Mouse (Mus musculus) liver, adult 2 months (tissue): Measurements from ENCODE around the gene Itga2b. TPM values are rescaled to one million over a fixed set of nuclear protein-coding genes. Genes with fewer than 3 reads are reported as not detected.

Experiments
- DNase-seq: peaks from one replicate; pipeline ENCODE4 v3.0.0-alpha.2; 2011; ENCODE audit warnings: low read depth, low spot score; ENCODE audit errors: extremely low read depth
- H3K27ac ChIP-seq: fragments of 200-500 bp; replicated peaks from 2 replicates; pipeline ENCODE4 v1.5.1; 2012; ENCODE audit warnings: low read depth, mild to moderate bottlenecking, control low read depth, inconsistent platforms, low read length; ENCODE audit not compliant: insufficient read depth
- H3K27me3 ChIP-seq: fragments of 200-500 bp; 2 replicates; pipeline ENCODE4 v1.6.1; 2012; ENCODE audit warnings: mild to moderate bottlenecking, moderate library complexity, low read length, inconsistent platforms; ENCODE audit not compliant: control insufficient read depth, insufficient read depth
- H3K36me3 ChIP-seq: fragments of 200-500 bp; 2 replicates; pipeline ENCODE4 v1.6.1; 2012; ENCODE audit warnings: low read length, inconsistent platforms; ENCODE audit not compliant: control insufficient read depth, insufficient read depth
- H3K4me1 ChIP-seq: fragments of 200-500 bp; 2 replicates; pipeline ENCODE4 v1.6.1; 2011; ENCODE audit warnings: low read length; ENCODE audit not compliant: control insufficient read depth, insufficient read depth
- H3K4me3 ChIP-seq: fragments of 200-500 bp; 2 replicates; pipeline ENCODE4 v1.5.1; 2011; ENCODE audit warnings: low read depth, mild to moderate bottlenecking, control low read depth, low read length, moderate library complexity; ENCODE audit not compliant: insufficient read depth
- H3K79me2 ChIP-seq: fragments of 200-500 bp; 2 replicates; pipeline ENCODE4 v1.6.1; 2012; ENCODE audit warnings: inconsistent platforms, mild to moderate bottlenecking, low read length, moderate library complexity; ENCODE audit not compliant: control insufficient read depth, insufficient read depth
- H3K9ac ChIP-seq: fragments of 200-500 bp; 2 replicates; pipeline ENCODE4 v1.6.1; 2012; ENCODE audit warnings: low read depth, mild to moderate bottlenecking, control low read depth, inconsistent platforms, low read length
- CTCF ChIP-seq: fragments of 200-500 bp; IDR thresholded peaks from 2 replicates; pipeline ENCODE4 v1.5.1; 2011; ENCODE audit warnings: low read depth, low read length, control low read depth
- POLR2A ChIP-seq: fragments of 200-500 bp; IDR thresholded peaks from 2 replicates; pipeline ENCODE4 v1.6.1; 2011; ENCODE audit warnings: low read length, control low read depth; ENCODE audit not compliant: insufficient read depth; ENCODE audit errors: extremely low read depth
- WGBS: fragments of 180-500 bp; shearing (Covaris S2); methylation state at CpG from one replicate; pipeline ENCODE4 v1.1.7; 2018; 5-methylcytosine and 5-hydroxymethylcytosine counted together
- polyA plus RNA-seq: library from polyadenylated mRNA; depleted of rRNA; stranded (reverse); fragments of >200 nt; gene quantifications from 2 replicates; pipeline ENCODE4 v1.2.3, GENCODE M21; 2012
- total RNA-seq: library from RNA; depleted of rRNA; stranded (reverse); fragments of >200 nt; gene quantifications from 2 replicates; pipeline ENCODE4 v1.2.3, GENCODE M21; 2014

The Itga2b gene
- total and polyA plus RNA-seq, 2 experiments = 1.6 to 7.1 TPM

DNA sequence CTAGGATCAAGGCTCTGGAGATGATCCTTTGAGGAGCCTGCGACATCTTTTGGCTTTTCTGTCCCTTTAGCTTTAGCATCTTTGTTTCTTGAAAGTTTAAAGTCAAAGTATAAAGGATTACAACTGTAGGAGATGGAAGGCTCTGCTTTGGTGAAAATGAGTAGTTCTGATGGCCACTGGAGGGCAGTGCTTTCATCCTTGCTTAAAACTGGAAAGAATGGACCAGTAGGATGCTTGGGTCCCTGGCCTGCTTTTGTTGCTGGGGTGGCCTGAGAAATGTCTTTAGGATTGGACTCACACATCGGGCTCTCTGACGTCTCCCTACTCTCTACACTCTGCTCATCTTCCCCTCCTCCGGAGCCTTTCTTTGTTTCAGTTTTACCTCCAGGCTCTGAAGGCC lies 11.0 kb upstream of the Itga2b start:
- no peak overlapping the region for H3K9ac ChIP-seq
- no peak overlapping the region for H3K4me3 ChIP-seq
- TF ChIP-seq CTCF = no peak
- no peak overlapping the region for H3K27ac ChIP-seq
- 97% methylated on average over 4 of the region's 4 CpGs for WGBS
- no peaks in the 10 kb centered on the region for H3K79me2 ChIP-seq
- no peaks in the 10 kb centered on the region for H3K4me1 ChIP-seq
- no peaks in the 10 kb centered on the region for H3K27me3 ChIP-seq
- H3K36me3 ChIP-seq = peaks cover 36% of the 10 kb centered on the region
- DNase-seq = no peak

DNA sequence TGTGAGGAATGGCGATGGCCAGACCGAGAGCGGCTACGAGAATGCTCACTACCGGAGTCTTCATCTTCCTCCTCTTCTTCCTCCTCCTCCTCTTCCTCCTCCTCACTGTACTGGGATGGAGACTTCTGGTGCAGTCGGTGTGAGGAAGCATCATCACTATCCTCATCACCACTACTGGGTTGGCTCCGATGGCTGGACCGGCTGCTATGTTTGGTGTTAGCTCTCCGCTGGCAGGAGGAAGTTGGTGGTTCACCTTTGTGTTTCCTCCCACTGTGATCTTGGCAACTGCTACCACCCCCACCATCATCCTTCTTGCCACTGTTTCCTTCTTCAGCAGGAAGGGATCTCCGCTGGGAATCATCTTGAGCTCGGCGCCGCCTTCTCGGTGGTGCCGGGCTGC lies 10.2 kb upstream of the Itga2b start:
- Histone ChIP-seq H3K27me3 (no peaks in the 10 kb centered on the region), H3K36me3 (peaks cover 32% of the 10 kb centered on the region), H3K9ac (no peak overlapping the region), H3K4me3 (no peak overlapping the region), H3K79me2 (no peaks in the 10 kb centered on the region), H3K27ac (no peak overlapping the region), H3K4me1 (no peaks in the 10 kb centered on the region)
- TF ChIP-seq CTCF (no peak), POLR2A (no peak)
- no peak for DNase-seq
- WGBS = 96% methylated on average over 15 of the region's 15 CpGs

DNA sequence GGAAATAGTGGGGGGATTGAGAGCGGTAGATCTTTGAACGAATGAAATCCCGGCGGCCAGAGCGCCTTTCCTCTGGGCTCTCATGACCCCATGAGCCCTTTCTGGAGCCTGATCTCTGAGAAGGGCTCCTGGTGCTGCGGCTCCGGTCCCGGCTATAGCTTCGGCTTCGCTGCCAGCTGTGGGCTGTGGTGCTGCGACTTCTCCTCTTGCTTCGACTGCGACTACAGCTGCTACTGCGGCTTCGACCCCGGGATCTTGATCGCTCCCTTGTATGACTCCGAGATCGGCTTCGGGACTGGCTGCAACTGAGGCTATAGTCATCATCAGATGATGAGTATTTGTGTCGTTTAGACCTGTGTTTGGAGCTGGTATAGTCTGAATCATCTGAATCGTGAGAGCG lies 9.7 kb upstream of the Itga2b start:
- TF ChIP-seq POLR2A (no peak), CTCF (no peak)
- Histone ChIP-seq H3K27me3 (no peaks in the 10 kb centered on the region), H3K36me3 (peaks cover 28% of the 10 kb centered on the region), H3K9ac (no peak overlapping the region), H3K27ac (no peak overlapping the region), H3K4me3 (no peak overlapping the region), H3K4me1 (no peaks in the 10 kb centered on the region), H3K79me2 (no peaks in the 10 kb centered on the region)
- WGBS = 96% methylated on average over 23 of the region's 23 CpGs
- DNase-seq = no peak

DNA sequence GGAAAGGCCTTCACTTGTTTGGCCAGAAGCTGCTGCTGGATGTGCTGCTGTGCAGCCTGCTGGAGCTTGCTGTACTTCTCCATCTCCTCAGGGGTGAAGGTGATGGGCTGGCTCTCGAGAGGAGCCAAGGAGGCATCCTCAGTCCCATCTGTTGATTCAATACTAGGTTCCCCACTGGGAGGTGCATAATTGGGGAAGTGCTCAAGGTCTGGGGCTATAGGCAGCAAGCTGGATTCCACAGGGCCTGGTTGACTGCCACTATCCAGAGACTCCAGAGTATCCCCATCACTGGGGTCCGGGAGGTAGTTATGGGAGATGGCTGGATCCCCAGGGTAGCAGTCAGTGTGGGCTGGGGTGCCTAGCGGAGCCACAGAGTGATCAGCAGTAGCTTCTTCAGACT lies 8.7 kb upstream of the Itga2b start:
- Histone ChIP-seq H3K36me3 (peaks cover 28% of the 10 kb centered on the region), H3K4me3 (no peak overlapping the region), H3K79me2 (no peaks in the 10 kb centered on the region), H3K9ac (no peak overlapping the region), H3K4me1 (no peaks in the 10 kb centered on the region), H3K27me3 (no peaks in the 10 kb centered on the region), H3K27ac (no peak overlapping the region)
- no peak for DNase-seq
- 94% methylated on average over 3 of the region's 3 CpGs for WGBS
- no peak for TF ChIP-seq CTCF

DNA sequence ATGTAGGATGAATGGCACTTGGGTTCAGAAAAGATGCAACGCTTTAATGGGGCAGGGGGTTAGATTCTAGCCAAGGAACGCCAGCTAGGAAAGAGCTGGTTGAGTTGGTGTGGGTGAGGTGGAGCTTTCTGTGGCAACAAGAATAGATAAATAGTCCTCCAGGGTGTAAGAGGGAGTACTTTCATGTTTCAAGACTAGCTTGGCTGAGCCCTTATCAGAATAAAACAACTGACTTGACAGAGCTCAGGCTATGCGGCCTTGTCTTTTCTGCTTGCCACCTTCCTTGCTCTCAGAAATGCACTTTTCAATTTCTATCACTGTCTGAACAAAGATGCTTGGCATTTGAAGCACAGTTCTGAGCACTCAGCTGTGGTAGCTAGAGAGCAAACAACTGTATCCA lies 5.1 kb upstream of the Itga2b start:
- Histone ChIP-seq H3K27ac (no peak overlapping the region), H3K4me1 (no peaks in the 10 kb centered on the region), H3K27me3 (no peaks in the 10 kb centered on the region), H3K9ac (no peak overlapping the region), H3K79me2 (no peaks in the 10 kb centered on the region), H3K4me3 (no peak overlapping the region), H3K36me3 (peaks cover 4% of the 10 kb centered on the region; the same call in 1 of the 2 replicates)
- WGBS = 95% methylated on average over 3 of the region's 3 CpGs
- TF ChIP-seq POLR2A = no peak
- no peak for TF ChIP-seq CTCF
- no peak for DNase-seq

DNA sequence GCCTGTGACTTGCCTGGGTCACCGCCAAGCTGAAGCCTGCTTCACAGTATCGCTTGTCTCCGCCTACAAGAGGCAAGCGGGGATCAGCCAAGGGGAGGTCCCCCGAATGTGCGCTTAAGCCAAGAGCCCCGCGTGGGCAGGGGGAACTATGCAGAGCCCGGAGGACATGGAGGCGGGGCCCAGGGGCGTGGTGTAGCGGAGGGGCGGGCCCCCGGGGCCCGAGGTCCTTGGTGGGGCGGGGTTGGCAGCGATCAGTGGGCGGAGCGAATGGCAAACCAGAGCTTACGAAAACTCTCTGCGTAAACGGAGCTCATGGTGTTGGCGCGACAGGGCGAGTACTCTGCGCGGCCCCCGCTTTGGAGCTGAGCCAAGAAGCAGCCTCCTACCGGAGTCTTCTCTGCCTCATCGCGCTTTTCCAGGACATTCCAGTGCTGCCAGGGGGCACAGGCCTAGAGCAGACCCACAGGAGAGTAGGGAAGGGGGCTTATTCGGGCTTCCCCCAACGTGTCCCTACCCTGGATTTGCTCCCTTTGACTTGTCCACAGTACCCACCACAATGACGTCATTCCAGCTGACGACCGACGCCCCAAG lies 2.8 kb downstream of the Itga2b start:
- Histone ChIP-seq H3K9ac (peak overlapping the region; percentile 52), H3K79me2 (no peaks in the 10 kb centered on the region), H3K27ac (peak overlapping the region; percentile 24; the same call in 1 of the 2 replicates), H3K36me3 (no peaks in the 10 kb centered on the region), H3K27me3 (no peaks in the 10 kb centered on the region), H3K4me1 (peaks cover 10% of the 10 kb centered on the region), H3K4me3 (peak overlapping the region; percentile 29; the same call in 1 of the 2 replicates)
- DNase-seq = peak; percentile 99
- no peak for TF ChIP-seq POLR2A
- TF ChIP-seq CTCF = no peak
- under 1% methylated on average over 37 of the region's 37 CpGs for WGBS
